Mouse (Mus musculus) bone marrow, adult 2 months (tissue): ENCODE measurements around the gene Cfap43. TPM values are rescaled to one million over a fixed set of nuclear protein-coding genes. Genes with fewer than 3 reads are reported as not detected.

Experiments used
- H3K27ac ChIP-seq: fragments of 200-500 bp; 2 replicates; pipeline ENCODE4 v1.5.1; 2012; ENCODE audit warnings: low read depth, mild to moderate bottlenecking, control low read depth, inconsistent platforms, low read length; ENCODE audit not compliant: control insufficient read depth, poor library complexity, insufficient read depth
- H3K4me1 ChIP-seq: fragments of 200-500 bp; 2 replicates; pipeline ENCODE4 v1.6.1; 2011; ENCODE audit warnings: low read length; ENCODE audit not compliant: control insufficient read depth, insufficient read depth
- H3K4me3 ChIP-seq: fragments of 200-500 bp; replicated peaks from 2 replicates; pipeline ENCODE3; 2011; ENCODE audit warnings: mild to moderate bottlenecking, low read depth, low read length, control low read depth; ENCODE audit not compliant: control insufficient read depth
- CTCF ChIP-seq: fragments of 200-500 bp; IDR thresholded peaks from 2 replicates; pipeline ENCODE4 v1.5.1; 2011; ENCODE audit warnings: low read length, control low read depth; ENCODE audit not compliant: control insufficient read depth, insufficient read depth
- POLR2A ChIP-seq: fragments of 200-500 bp; IDR thresholded peaks from 2 replicates; pipeline ENCODE4 v1.6.1; 2011; ENCODE audit warnings: low read depth, mild to moderate bottlenecking, control low read depth, low read length, borderline replicate concordance; ENCODE audit not compliant: control insufficient read depth
- WGBS: fragments of 180-500 bp; shearing (Covaris S2); methylation state at CpG from one replicate; pipeline ENCODE4 v1.1.7; 2018; 5-methylcytosine and 5-hydroxymethylcytosine counted together
- polyA plus RNA-seq: library from polyadenylated mRNA; stranded (reverse); fragments of >200 nt; gene quantifications from 2 replicates; pipeline ENCODE4 v1.2.4, GENCODE M21; 2011; ENCODE audit warnings: low replicate concordance; ENCODE audit not compliant: missing spikeins, insufficient read depth, insufficient read length

Cfap43 gene
- polyA plus RNA-seq, 1 experiment, result not detected

DNA sequence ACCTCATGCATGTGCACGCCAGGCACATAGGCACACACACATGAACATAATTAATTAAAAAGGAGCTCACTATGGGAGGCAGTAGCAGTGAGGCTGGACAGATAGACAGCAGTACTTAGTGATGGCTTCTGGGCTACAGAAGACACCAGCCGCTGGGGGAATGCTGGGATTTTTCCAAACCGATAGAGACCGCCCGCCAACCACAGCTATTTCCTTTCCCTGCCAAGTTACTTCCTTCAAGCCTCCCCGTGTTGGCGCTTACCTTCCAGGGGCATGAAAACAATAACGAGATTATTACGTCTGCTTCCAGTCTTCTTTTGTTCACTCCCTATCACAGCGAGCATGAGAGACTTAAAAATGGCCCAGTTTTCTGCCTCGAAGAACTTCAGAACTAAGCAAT, 222.0 kb downstream of the Cfap43 start:
- 14% methylated on average over 11 of the region's 11 CpGs for WGBS
- H3K4me1 ChIP-seq, result no peaks in the 10 kb centered on the region; the same call in none of the 2 replicates
- no peak overlapping the region for H3K27ac ChIP-seq
- no peak for TF ChIP-seq POLR2A
- TF ChIP-seq CTCF, result no peak
- H3K4me3 ChIP-seq, result no peak overlapping the region

DNA sequence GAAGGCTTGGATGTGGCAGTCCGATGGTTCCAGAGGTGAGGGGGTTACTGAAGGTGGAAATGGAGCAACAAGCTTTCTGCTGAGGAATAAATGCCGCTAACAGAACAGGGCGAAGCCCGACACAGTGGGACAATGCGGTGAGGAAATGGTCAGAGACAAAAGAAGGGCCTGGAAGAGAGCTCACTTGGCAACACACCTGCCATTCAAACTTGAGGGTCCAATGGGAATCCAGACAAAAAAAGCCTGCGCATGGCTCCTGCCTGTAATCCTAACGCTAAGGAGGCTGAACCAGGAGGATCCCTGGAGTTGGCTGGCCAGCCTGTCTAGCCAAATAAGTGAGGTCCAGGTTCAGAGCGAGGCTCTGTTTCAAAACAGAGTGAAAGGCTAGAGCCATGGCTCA, 222.7 kb downstream of the Cfap43 start:
- no peaks in the 10 kb centered on the region; the same call in none of the 2 replicates for H3K4me1 ChIP-seq

DNA sequence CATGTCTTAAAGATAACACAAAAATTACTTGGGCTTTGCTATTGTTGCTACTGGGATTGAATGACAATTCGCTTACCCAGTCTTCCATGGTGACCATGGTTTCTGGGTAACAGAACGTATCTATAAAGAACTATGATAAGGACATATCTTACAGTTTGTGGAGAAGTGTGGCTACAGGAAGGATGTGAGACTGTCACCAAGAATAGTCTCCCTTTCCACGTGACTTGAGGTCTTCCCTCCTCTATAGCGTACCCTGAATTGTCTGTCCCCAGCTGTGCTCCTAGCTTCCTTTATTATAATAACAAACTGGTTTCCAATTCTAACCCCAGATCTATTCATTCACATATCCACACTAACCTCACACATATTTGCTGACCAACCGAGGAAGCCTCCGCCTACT, 223.4 kb downstream of the Cfap43 start:
- WGBS, result 29% methylated on average over 6 of the region's 6 CpGs
- Histone ChIP-seq H3K4me3 (no peak overlapping the region), H3K4me1 (no peaks in the 10 kb centered on the region; the same call in none of the 2 replicates), H3K27ac (no peak overlapping the region)
- TF ChIP-seq CTCF (no peak), POLR2A (no peak)

More for the DNA sequence above, 222.7 kb downstream of the Cfap43 start:
- TF ChIP-seq POLR2A (no peak), CTCF (no peak)
- no peak overlapping the region for H3K27ac ChIP-seq
- H3K4me3 ChIP-seq, result no peak overlapping the region
- WGBS, result 87% methylated on average over 8 of the region's 8 CpGs

DNA sequence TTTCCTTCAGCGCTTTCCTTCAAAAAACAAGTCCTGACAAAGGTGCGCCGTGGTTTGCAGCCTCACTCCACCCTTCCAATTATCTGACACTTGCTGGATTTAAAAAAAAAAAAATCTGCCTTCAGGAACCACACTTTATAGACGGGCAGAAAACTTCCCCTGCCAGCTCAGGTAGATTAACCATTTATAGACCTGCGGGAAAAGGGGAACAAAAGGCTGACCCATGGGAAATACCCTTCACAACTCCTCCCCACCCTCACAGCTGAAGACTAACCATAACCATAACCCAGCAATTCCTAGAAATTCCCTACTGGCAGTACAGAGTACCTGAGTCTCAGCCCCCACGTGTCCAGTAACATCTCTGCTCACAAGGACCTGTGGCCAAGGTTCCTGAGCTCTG, 227.1 kb downstream of the Cfap43 start, which contains the start of gene Col17a1:
Gene Col17a1, minus strand, starts transcription at position 101 of the 400 bp plus-strand sequence.
- no peak for TF ChIP-seq POLR2A
- no peak for TF ChIP-seq CTCF
- WGBS, result 37% methylated on average over 6 of the region's 6 CpGs
- H3K27ac ChIP-seq, result no peak within 1 kb of the TSS

DNA sequence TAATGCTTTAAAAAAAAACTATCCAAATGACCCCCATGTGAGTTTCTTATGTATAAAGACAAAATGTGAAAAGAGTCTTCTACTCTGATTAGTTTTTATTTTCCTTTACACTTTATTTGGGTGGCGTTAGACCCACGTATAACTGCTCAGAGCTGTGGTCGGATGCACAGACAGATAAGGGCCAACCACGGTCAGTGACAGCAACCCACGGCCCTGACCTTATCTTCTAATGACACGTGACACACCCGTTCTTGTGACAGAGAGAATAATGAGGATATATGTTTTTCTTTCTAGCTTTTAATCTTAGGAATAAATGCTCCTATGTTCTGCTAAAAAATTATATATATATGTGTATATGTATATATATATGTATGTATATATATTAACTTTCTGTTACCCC, 229.5 kb downstream of the Cfap43 start:
- H3K4me1 ChIP-seq, result no peaks in the 10 kb centered on the region
- 27% methylated on average over 7 of the region's 7 CpGs for WGBS
- no peak overlapping the region for H3K4me3 ChIP-seq
- TF ChIP-seq POLR2A, result no peak
- no peak for TF ChIP-seq CTCF
- H3K27ac ChIP-seq, result no peak overlapping the region

More for the DNA sequence above, 227.1 kb downstream of the Cfap43 start, which contains the start of gene Col17a1:
- Histone ChIP-seq H3K4me3 (no peak within 1 kb of the TSS), H3K4me1 (no peaks in the 10 kb centered on the region; the same call in 1 of the 2 replicates)

Other genes starting within 250 kb of the Cfap43 start
- gene Col17a1, start 227.2 kb downstream of the Cfap43 start, polyA plus RNA-seq, result not detected in 2 replicates
- gene Sfr1, start 187.6 kb downstream of the Cfap43 start, polyA plus RNA-seq, result 35.6 and 53.0 TPM in 2 replicates
- 24.8 and 34.2 TPM in 2 replicates for gene Gsto1, start 64.3 kb downstream of the Cfap43 start, polyA plus RNA-seq
- 2.0 TPM in 1 of 2 replicates, not detected in the other for gene Gsto2, start 53.8 kb downstream of the Cfap43 start, polyA plus RNA-seq
- gene Itprip, start within 50 bp of the Cfap43 start, polyA plus RNA-seq, result 8.8 and 14.9 TPM in 2 replicates
- gene Cfap58, start 18.4 kb upstream of the Cfap43 start, polyA plus RNA-seq, result not detected in 2 replicates